Mouse (Mus musculus): ENCODE measurements around the gene Rpl24.

DNA sequence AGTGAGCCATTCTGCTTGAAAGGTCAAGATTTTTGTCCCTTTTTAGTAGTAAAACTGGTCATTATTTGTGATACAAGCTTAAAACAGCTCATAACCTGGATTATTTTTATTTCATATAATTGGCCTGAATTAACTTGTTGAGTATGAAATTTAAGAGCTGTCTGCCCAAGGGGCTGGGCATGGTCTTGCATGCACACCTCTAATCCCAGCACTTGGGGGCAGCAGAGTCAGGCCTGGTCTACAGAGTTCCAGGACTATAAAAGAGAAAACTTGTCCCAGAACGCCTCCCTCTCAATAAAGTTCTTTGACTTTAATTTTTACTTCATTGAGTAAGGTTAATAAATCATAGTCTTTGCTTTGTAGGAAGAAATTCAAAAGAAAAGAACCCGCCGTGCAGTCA is 3.1 kb downstream of the Rpl24 start:
- TF ChIP-seq CTCF (IDR thresholded peaks at IDR 0.05; ENCODE audit: control insufficient read depth, insufficient read depth, insufficient replicate concordance, low read depth, low read length) (peak; percentile 27; the same call in 1 of the 2 replicates), POLR2A (IDR thresholded peaks at IDR 0.05; ENCODE audit: control insufficient read depth, low read depth, low read length) (no peak)
